Mouse (Mus musculus): ENCODE results near the gene Met. TPM values are rescaled to one million over a fixed set of nuclear protein-coding genes. Genes with fewer than 3 reads are reported as not detected.
A peak's percentile ranks its signal among the peaks of the same experiment; 100 is the strongest.

Met gene
- total RNA-seq, 2 experiments from 2014 or later = 9.4 to 9.6 TPM

DNA sequence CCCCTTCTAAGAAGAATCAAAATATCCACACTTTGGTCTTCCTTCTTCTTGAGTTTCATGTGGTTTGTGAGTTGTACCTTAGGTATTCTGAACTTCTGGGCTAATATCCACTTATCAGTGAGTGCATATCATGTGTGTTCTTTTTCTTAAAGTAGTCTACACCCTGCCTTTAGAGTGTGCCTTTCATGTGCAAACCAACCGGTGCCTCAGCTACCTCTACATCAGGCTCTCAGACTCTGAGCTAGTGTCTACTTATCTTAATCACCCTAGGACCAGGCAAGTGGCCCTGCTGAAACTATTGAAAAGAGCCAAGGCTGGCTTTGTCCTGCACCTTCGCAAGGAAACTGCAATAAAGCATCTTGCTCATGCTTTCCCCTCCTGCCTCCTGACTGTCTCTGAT, 97.7 kb downstream of the Met start:
- H3K27ac ChIP-seq = no peak overlapping the region
- TF ChIP-seq CTCF (IDR thresholded peaks at IDR 0.05) = no peak
- intact Hi-C loops (cut with DNase I) = no loop called here
- DNase-seq (ENCODE audit: extremely low spot score in 1 of 2, low spot score in 2 of 2) = no peak
- H3K4me3 ChIP-seq = no peak overlapping the region

- TF ChIP-seq CTCF (IDR thresholded peaks at IDR 0.05) = no peak
- Histone ChIP-seq H3K4me3 (no peak overlapping the region), H3K27ac (no peak overlapping the region)
- intact Hi-C loops (cut with DNase I) = no loop called here
- DNase-seq (ENCODE audit: extremely low spot score in 1 of 2, low spot score in 2 of 2) = no peak
Measured at GRCm38 (mm10) chr6:17561886-17562285, 98.3 kb downstream of the Met start.

GRCm38 (mm10) chr6:17562472-17563088, 99.0 kb downstream of the Met start:
- H3K4me3 ChIP-seq = no peak overlapping the region
- no peak for DNase-seq (ENCODE audit: extremely low spot score in 1 of 2, low spot score in 2 of 2)
- intact Hi-C loops (cut with DNase I) = no loop called here
- TF ChIP-seq CTCF (IDR thresholded peaks at IDR 0.05) = no peak
- H3K27ac ChIP-seq = no peak overlapping the region

DNA sequence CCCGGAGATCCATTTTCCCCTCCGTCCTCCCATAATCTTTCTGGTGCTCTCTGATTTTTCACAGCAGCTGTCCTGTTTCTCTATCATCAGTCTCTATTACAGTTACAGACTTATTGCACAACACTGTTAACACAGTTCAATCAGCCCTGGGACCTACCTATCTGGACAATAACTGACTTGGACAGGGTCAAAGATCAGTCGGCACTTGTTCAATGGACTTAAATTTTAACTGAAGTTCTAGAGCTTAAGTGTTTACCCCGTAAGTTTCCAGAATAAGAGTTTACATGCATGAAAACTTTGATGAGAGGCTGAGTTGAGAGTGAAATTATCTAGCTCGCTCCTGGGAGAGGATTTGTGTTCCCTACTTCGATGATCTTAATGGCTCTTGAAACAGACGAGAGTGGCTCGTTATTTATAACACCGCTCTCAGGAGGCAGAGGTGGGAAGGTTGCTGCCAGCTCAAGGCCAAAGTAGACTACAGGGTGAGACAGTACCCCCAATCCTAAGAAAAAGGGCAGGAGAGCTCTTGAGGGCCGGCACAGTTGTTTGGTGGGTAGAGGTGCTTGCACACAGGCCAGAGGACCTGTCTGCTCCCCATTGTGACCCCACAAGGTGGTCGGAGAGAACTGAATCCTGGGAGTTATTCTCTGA, 105.2 kb downstream of the Met start:
- Histone ChIP-seq H3K27ac (no peak overlapping the region), H3K4me3 (no peak overlapping the region)
- no peak for DNase-seq (ENCODE audit: extremely low spot score in 1 of 2, low spot score in 2 of 2)
- TF ChIP-seq CTCF (IDR thresholded peaks at IDR 0.05) = no peak
- intact Hi-C loops (cut with DNase I) = no loop called here

- DNase-seq (ENCODE audit: extremely low spot score in 1 of 2, low spot score in 2 of 2) = no peak
- intact Hi-C loops (cut with DNase I) = no loop called here
- TF ChIP-seq CTCF (IDR thresholded peaks at IDR 0.05) = no peak
- Histone ChIP-seq H3K27ac (no peak overlapping the region), H3K4me3 (no peak overlapping the region)
Measured at GRCm38 (mm10) chr6:17573227-17573626, 109.6 kb downstream of the Met start.

- Histone ChIP-seq H3K4me3 (no peak overlapping the region), H3K27ac (no peak overlapping the region)
- intact Hi-C loops (cut with DNase I) = no loop called here
- no peak for TF ChIP-seq CTCF (IDR thresholded peaks at IDR 0.05)
- DNase-seq (ENCODE audit: extremely low spot score in 1 of 2, low spot score in 2 of 2) = no peak
Measured at GRCm38 (mm10) chr6:17573732-17574131, 110.1 kb downstream of the Met start.

DNA sequence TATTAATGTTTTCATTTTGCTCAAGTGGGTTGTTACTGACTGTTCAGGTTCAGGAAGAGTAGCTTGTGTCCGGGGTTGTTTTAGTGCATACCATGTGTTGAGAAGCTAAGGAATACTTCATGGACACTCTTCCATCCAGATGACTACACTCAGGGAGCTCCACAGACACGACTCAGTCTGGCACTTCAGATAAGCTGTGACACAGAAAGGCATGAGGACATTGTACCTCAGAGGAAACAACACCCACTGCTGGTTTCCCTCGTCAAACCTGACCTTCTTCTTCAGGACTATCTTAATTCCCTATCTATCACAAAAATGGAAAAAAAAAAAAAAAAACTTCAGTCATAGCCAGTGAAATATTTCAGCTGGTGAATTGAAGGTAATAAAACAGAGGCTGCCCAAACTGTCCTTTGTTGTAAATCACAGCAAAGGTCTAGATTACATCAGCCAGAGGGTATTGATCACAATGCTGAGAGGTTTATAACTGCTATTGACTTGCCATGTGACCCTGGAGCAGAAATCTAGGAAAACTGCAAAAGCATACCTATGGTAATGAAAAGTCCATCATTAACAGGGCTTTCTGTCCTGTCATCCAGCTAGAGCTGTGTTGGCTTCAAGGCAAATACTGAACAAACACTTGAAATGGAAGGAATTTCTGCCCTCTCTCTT, 114.6 kb downstream of the Met start:
- no peak for TF ChIP-seq CTCF (IDR thresholded peaks at IDR 0.05)
- intact Hi-C loops (cut with DNase I) = no loop called here

GRCm38 (mm10) chr6:17580349-17580748, 116.7 kb downstream of the Met start:
- intact Hi-C loops (cut with DNase I) = no loop called here
- no peak for DNase-seq (ENCODE audit: extremely low spot score in 1 of 2, low spot score in 2 of 2)
- TF ChIP-seq CTCF (IDR thresholded peaks at IDR 0.05) = no peak
- no peak overlapping the region for H3K4me3 ChIP-seq
- no peak overlapping the region for H3K27ac ChIP-seq

More for the DNA sequence above, 114.6 kb downstream of the Met start:
- no peak for DNase-seq (ENCODE audit: extremely low spot score in 1 of 2, low spot score in 2 of 2)
- Histone ChIP-seq H3K4me3 (no peak overlapping the region), H3K27ac (no peak overlapping the region)

- Histone ChIP-seq H3K27ac (peak overlapping the region; percentile 44), H3K4me3 (peak overlapping the region; percentile 47)
- TF ChIP-seq CTCF (IDR thresholded peaks at IDR 0.05) = no peak
- DNase-seq (ENCODE audit: extremely low spot score in 1 of 2, low spot score in 2 of 2) = peak; percentile 50 to 60
- intact Hi-C loops (cut with DNase I) = no loop called here
Measured at GRCm38 (mm10) chr6:17583982-17584381, 120.4 kb downstream of the Met start.

DNA sequence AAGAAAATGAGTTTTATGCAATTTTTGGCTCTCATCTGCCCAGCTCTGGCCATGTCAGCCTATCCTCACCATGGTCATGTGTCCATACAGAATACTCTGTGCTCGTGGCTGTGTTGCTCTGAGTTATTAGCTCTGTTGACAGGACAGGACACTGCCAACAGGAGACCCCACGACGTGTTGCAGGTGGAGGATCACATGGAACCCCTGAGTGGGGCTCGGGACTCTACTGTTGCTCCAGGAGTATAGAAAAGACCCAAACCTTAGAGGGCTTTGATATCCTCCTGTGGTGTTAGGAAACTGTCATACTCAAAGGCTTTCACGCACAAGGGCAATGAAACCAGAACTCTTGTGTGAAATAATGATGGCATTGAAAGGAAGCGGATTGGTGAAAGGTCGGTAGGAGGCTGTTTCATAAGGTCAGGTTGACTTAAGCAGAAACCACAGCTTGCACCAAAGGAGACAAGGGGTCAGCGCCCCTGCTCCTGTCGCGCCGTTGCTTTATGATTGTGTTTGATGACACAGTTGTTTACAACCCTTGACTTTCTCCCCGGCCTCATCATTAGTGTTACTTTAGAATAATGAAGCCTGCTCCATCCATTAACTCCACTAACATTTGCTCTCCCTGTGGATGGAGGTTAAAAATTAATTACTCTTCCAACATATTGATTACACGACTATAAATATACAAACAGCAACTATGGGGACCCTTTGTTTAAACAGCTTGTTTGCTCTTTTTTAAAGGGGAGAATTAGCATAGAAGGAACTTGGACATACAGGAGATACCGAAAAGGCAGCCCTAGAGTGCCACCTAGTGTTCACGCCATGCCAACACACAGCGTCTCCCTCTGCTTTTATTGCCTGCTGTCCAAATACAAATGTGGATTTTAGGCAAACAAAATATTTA, 125.7 kb downstream of the Met start:
- Histone ChIP-seq H3K4me3 (no peak overlapping the region), H3K27ac (no peak overlapping the region)
- TF ChIP-seq CTCF (IDR thresholded peaks at IDR 0.05) = peak; percentile 99
- intact Hi-C loops (cut with DNase I) = loop anchor here (1.0 kb wide), 3 partner anchors 227 to 559 kb away; no protein-coding TSS in a partner anchor
- peak; percentile 78 to 86 for DNase-seq (ENCODE audit: extremely low spot score in 1 of 2, low spot score in 2 of 2)

DNA sequence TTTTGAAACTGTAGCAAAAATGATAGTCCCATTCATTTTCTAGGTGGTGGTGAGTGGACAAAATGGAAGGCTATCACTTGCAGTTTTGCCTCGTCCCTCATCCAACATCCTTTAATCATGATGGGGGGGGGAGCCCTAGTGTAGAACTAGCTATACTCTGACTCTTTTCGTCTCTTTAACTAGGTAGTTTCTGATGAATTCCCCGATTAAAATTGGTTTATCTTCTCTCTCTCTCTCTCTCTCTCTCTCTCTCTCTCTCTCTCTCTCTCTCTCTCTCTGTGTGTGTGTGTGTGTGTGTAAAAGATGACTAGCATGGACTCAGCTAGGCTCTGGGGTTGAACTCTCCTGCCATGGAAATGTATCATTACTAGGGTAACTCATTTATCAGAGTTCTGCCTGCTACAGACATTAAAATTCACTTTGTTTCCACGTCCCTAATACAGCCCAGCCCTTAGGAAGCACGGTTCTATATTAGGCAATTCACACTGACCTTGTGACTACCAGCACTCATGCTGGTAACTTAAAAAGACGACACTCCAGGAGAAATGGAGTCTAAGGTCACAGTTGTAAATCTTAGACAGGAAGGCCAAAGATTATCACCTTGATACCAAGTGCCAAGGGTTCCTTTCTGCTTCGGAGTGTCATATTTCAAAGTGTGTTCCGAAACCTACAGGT, 126.5 kb downstream of the Met start:
- no peak overlapping the region for H3K4me3 ChIP-seq
- intact Hi-C loops (cut with DNase I) = loop anchor here (1.0 kb wide), 3 partner anchors 228 to 560 kb away; no protein-coding TSS in a partner anchor

More for the DNA sequence above, 126.5 kb downstream of the Met start:
- no peak for TF ChIP-seq CTCF (IDR thresholded peaks at IDR 0.05)
- DNase-seq (ENCODE audit: extremely low spot score in 1 of 2, low spot score in 2 of 2) = no peak
- H3K27ac ChIP-seq = no peak overlapping the region
